Mouse (Mus musculus) olfactory bulb, adult 2 months (tissue): ENCODE measurements at regions not wholly inside any gene's neighbourhood (a gene's known extent, or its start where the extent isn't known, plus 50 kb on each side); places are given as distances from the start of the nearest gene placed in this dataset.

ENCODE experiments used
- CTCF ChIP-seq: fragments of 200-500 bp; IDR thresholded peaks from 2 replicates; pipeline ENCODE4 v1.5.1; 2012; ENCODE audit warnings: low read depth, mild to moderate bottlenecking, low read length, moderate library complexity; ENCODE audit not compliant: insufficient read depth
- POLR2A ChIP-seq: fragments of 200-500 bp; IDR thresholded peaks from 2 replicates; pipeline ENCODE4 v1.6.1; 2012; ENCODE audit warnings: mild to moderate bottlenecking, low read depth, low read length, moderate library complexity; ENCODE audit not compliant: insufficient read depth

GRCm38 (mm10) chr1:72026861-72027260 is 185.2 kb downstream of the Mreg start:
- no peak for TF ChIP-seq POLR2A
- no peak for TF ChIP-seq CTCF
